Mouse (Mus musculus): ENCODE data around the gene Prrt4.

GRCm38 (mm10) chr6:29201988-29202387 lies 22.6 kb upstream of the Prrt4 start:
- no peak for TF ChIP-seq CTCF (IDR thresholded peaks at IDR 0.05; ENCODE audit: extremely low read depth, insufficient read depth, insufficient read length, insufficient replicate concordance)
- no peak for TF ChIP-seq POLR2A (IDR thresholded peaks at IDR 0.05; ENCODE audit: low read depth, low read length)
